Mouse (Mus musculus) lung, embryonic 16.5 days (tissue): ENCODE data around the gene Nxf1. TPM values are rescaled to one million over a fixed set of nuclear protein-coding genes. Genes with fewer than 3 reads are reported as not detected.

ENCODE experiments used
- ATAC-seq: fragments of 200-750 bp; cut with Nextera tagmentation; 2 replicates; pipeline ENCODE4 v1.8.0; 2017; ENCODE audit warnings: low read depth, mild to moderate bottlenecking, moderate library complexity
- H3K27ac ChIP-seq: fragments of 300-500 bp; sonication (generic); 2 replicates; pipeline ENCODE4 v1.5.1; 2014; ENCODE audit warnings: mild to moderate bottlenecking, control low read depth, low read length
- H3K27me3 ChIP-seq: fragments of 300-500 bp; sonication (generic); 2 replicates; pipeline ENCODE4 v1.6.1; 2014; ENCODE audit warnings: low read depth, low read length, mixed read lengths; ENCODE audit not compliant: control insufficient read depth, insufficient read depth
- H3K36me3 ChIP-seq: fragments of 300-500 bp; sonication (generic); 2 replicates; pipeline ENCODE4 v1.6.1; 2014; ENCODE audit warnings: low read length; ENCODE audit not compliant: control insufficient read depth, insufficient read depth
- H3K4me1 ChIP-seq: fragments of 300-500 bp; sonication (generic); replicated peaks from 2 replicates; pipeline ENCODE4 v1.6.1; 2014; ENCODE audit warnings: low read length, mixed read lengths; ENCODE audit not compliant: control insufficient read depth, insufficient read depth
- H3K4me2 ChIP-seq: fragments of 300-500 bp; sonication (generic); 2 replicates; pipeline ENCODE4 v1.6.1; 2014; ENCODE audit warnings: low read depth, low read length, control low read depth
- H3K4me3 ChIP-seq: fragments of 300-500 bp; sonication (generic); 2 replicates; pipeline ENCODE4 v1.5.1; 2014; ENCODE audit warnings: mild to moderate bottlenecking, low read length, control low read depth
- H3K9ac ChIP-seq: fragments of 300-500 bp; sonication (generic); 2 replicates; pipeline ENCODE4 v1.6.1; 2014; ENCODE audit warnings: low read length, control low read depth
- H3K9me3 ChIP-seq: fragments of 300-500 bp; sonication (generic); 2 replicates; pipeline ENCODE4 v1.6.1; 2016; ENCODE audit warnings: low read length; ENCODE audit not compliant: control insufficient read depth
- WGBS: fragments of 180-500 bp; shearing (Covaris S2); extraction: QIAGEN DNeasy Blood & Tissue Kit; methylation state at CpG from one replicate; pipeline ENCODE4 v1.1.7; 2014; 5-methylcytosine and 5-hydroxymethylcytosine counted together
- microRNA-seq: library from miRNA; unstranded; fragments of <30 nt; microRNA quantifications from one replicate; pipeline ENCODE4, GENCODE M21; 2016
- polyA plus RNA-seq: library from polyadenylated mRNA; unstranded; fragments of >200 nt; fragmentation: Nextera tagmentation; extraction: Ambion mirVana; gene quantifications from 2 replicates; pipeline ENCODE4 v1.2.1, GENCODE M21; 2015

Gene Nxf1
- polyA plus RNA-seq, 1 experiment from 2014 or later, result 190 TPM

DNA sequence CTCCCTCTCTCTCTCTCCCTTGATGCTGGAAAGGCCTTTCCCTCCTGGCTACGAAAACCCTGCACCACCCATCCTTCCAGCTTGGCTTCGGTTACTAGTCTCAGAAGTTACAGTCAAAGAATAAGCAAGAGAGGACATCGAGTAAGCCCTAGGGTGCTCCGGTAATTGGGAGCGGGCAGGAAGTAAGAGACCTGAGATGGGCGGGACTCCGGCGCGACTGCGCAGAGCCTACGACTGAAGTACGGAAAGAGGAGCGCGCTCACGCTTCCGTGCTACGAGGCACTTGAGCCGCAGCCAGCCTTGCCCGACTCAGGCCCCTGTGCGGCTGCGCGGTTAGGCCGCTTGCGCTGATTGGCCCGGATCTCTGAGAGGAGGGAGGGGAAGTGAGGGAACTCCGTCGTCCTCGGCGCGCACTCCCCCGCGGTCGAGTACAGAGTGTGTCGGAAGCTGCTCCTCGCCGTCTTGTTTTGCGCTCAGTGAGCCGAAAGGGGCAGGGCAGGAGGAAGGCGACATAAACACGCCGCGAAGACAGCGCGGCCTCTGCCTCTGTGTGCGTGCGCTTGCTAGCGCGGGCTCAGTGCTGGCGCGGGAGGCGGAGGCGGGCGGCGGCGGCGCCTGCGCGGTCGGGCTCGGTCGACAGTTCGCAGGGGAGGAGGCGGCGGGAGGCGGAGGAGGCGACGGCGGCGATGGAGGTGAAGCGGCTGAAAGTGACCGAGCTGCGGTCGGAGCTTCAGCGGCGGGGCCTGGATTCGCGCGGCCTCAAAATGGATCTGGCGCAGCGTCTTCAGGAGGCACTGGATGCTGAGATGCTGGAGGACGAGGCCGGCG, 62.9 kb downstream of the Nxf1 start, which contains the start of gene Hnrnpul2:
Gene Hnrnpul2 (plus strand): TSS at position 415 of the 828 bp plus-strand sequence.
- H3K9ac ChIP-seq, result peak within 1 kb of the TSS; percentile 98
- peaks cover 28% of the 10 kb centered on the region for H3K4me1 ChIP-seq
- no peaks in the 10 kb centered on the region for H3K9me3 ChIP-seq
- H3K36me3 ChIP-seq, result peaks cover 18% of the 10 kb centered on the region
- no peaks in the 10 kb centered on the region for H3K27me3 ChIP-seq
- peak within 1 kb of the TSS; percentile 100 for H3K4me3 ChIP-seq
- WGBS, result under 1% methylated on average over 82 of the region's 83 CpGs
- H3K4me2 ChIP-seq, result peak within 1 kb of the TSS; percentile 98
- H3K27ac ChIP-seq, result peak within 1 kb of the TSS; percentile 99
- peak; percentile 95 for ATAC-seq

Small RNA genes lying within 50 kb of the gene (microRNA-seq; reads per million reads assigned to microRNA genes)
- not detected for gene Mir6992

Other genes starting within 250 kb of the Nxf1 start
- gene Slc22a8, start 165.8 kb upstream of the Nxf1 start, polyA plus RNA-seq, result 0.09 and 0.11 TPM in 2 replicates
- gene Slc22a6, start 139.0 kb upstream of the Nxf1 start, polyA plus RNA-seq, result not detected in 2 replicates
- gene Chrm1, start 93.3 kb upstream of the Nxf1 start, polyA plus RNA-seq, result 0.10 and 0.21 TPM in 2 replicates
- 77.0 and 78.8 TPM in 2 replicates for gene Slc3a2, start 33.7 kb upstream of the Nxf1 start, polyA plus RNA-seq
- 75.5 and 78.9 TPM in 2 replicates for gene Wdr74, start 21.2 kb upstream of the Nxf1 start, polyA plus RNA-seq
- 0.83 and 2.7 TPM in 2 replicates for gene 1700092M07Rik, start 16.4 kb upstream of the Nxf1 start, polyA plus RNA-seq
- 162 and 174 TPM in 2 replicates for gene Stx5a, start 15.7 kb upstream of the Nxf1 start, polyA plus RNA-seq
- gene Tmem223, start 13.9 kb downstream of the Nxf1 start, polyA plus RNA-seq, result 188 and 194 TPM in 2 replicates
- 88.2 and 89.7 TPM in 2 replicates for gene Tmem179b, start 17.4 kb downstream of the Nxf1 start, polyA plus RNA-seq
- 24.0 and 26.0 TPM in 2 replicates for gene Taf6l, start 29.3 kb downstream of the Nxf1 start, polyA plus RNA-seq
- 140 and 147 TPM in 2 replicates for gene Polr2g, start 41.5 kb downstream of the Nxf1 start, polyA plus RNA-seq
- gene Zbtb3, start 45.5 kb downstream of the Nxf1 start, polyA plus RNA-seq, result 5.5 and 5.6 TPM in 2 replicates
- gene Ttc9c, start 62.3 kb downstream of the Nxf1 start, polyA plus RNA-seq, result 55.2 and 56.5 TPM in 2 replicates
- 4.4 and 5.0 TPM in 2 replicates for gene Hnrnpul2, start 62.9 kb downstream of the Nxf1 start, polyA plus RNA-seq
- not detected in 2 replicates for gene AC129217.1, start 72.7 kb downstream of the Nxf1 start, polyA plus RNA-seq
- gene Bscl2, start 80.4 kb downstream of the Nxf1 start, polyA plus RNA-seq, result 54.1 and 54.6 TPM in 2 replicates
- 2.8 and 3.3 TPM in 2 replicates for gene Gng3, start 82.1 kb downstream of the Nxf1 start, polyA plus RNA-seq
- 1.6 and 1.7 TPM in 2 replicates for gene Lrrn4cl, start 93.7 kb downstream of the Nxf1 start, polyA plus RNA-seq
- gene Ubxn1, start 114.4 kb downstream of the Nxf1 start, polyA plus RNA-seq, result 156 and 164 TPM in 2 replicates
- 63.5 and 64.0 TPM in 2 replicates for gene Uqcc3, start 123.8 kb downstream of the Nxf1 start, polyA plus RNA-seq
- gene Lbhd1, start 126.7 kb downstream of the Nxf1 start, polyA plus RNA-seq, result 71.3 and 75.9 TPM in 2 replicates
- gene Gm49403, start 126.9 kb downstream of the Nxf1 start, polyA plus RNA-seq, result not detected in 2 replicates
- gene 1810009A15Rik, start 131.8 kb downstream of the Nxf1 start, polyA plus RNA-seq, result 68.4 and 71.4 TPM in 2 replicates
- not detected in 2 replicates for gene Gm49416, start 131.9 kb downstream of the Nxf1 start, polyA plus RNA-seq
- 38.3 and 40.8 TPM in 2 replicates for gene Ints5, start 135.9 kb downstream of the Nxf1 start, polyA plus RNA-seq
- gene Ganab, start 141.0 kb downstream of the Nxf1 start, polyA plus RNA-seq, result 125 and 127 TPM in 2 replicates
- 40.2 and 43.5 TPM in 2 replicates for gene B3gat3, start 163.3 kb downstream of the Nxf1 start, polyA plus RNA-seq
- gene Rom1, start 172.3 kb downstream of the Nxf1 start, polyA plus RNA-seq, result 2.8 and 4.0 TPM in 2 replicates
- 31.0 and 32.2 TPM in 2 replicates for gene Eml3, start 172.5 kb downstream of the Nxf1 start, polyA plus RNA-seq
- 149 and 164 TPM in 2 replicates for gene Mta2, start 184.8 kb downstream of the Nxf1 start, polyA plus RNA-seq
- gene Tut1, start 196.8 kb downstream of the Nxf1 start, polyA plus RNA-seq, result 27.5 and 28.9 TPM in 2 replicates
- 366 TPM in 2 replicates for gene Eef1g, start 210.0 kb downstream of the Nxf1 start, polyA plus RNA-seq
- gene Ahnak, start 232.2 kb downstream of the Nxf1 start, polyA plus RNA-seq, result 30.5 and 31.0 TPM in 2 replicates